Mouse (Mus musculus): ENCODE measurements around the gene Tmem175. TPM values are rescaled to one million over a fixed set of nuclear protein-coding genes. Genes with fewer than 3 reads are reported as not detected.
A peak's percentile ranks its signal among the peaks of the same experiment; 100 is the strongest.

Gene Tmem175
- polyA plus RNA-seq, 1 experiment: 67.1 TPM

DNA sequence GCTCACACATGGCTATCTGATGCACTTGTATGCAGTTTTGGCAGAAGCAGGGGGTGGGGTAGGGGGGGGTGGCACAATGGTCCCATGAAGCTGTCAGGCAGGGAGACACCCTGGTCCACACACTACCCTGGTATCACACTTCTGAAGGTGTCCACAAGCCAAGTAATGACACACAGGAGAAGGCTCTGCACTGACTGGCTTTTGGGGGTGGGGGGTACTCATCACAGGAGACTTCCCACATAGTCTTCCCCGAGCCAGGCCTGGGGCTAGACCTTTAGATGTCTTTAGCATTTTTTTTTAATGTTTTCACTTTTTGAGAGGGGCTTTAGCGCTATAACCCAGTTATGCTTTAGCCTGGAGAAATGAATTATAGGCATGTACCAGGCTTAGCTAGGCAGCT is 17.7 kb downstream of the Tmem175 start:
- 89% methylated on average over 2 of the region's 2 CpGs for WGBS
- Histone ChIP-seq H3K4me1 (ENCODE audit: control insufficient read depth, insufficient read depth, low read length) (no peaks in the 10 kb centered on the region), H3K4me3 (ENCODE audit: insufficient read depth, low read depth, low read length) (no peak overlapping the region), H3K27ac (ENCODE audit: insufficient read depth, low read depth, low read length) (no peak overlapping the region), H3K27me3 (replicated peaks; ENCODE audit: control insufficient read depth, insufficient read depth, low read length) (no peaks in the 10 kb centered on the region), H3K36me3 (ENCODE audit: control insufficient read depth, insufficient read depth, low read length) (no peaks in the 10 kb centered on the region)
- no peak for DNase-seq
- no peak for TF ChIP-seq CTCF (conservative IDR thresholded peaks at IDR 0.05; ENCODE audit: insufficient read depth, insufficient read length, low read depth, low read length)
- no peak for TF ChIP-seq POLR2A (IDR thresholded peaks at IDR 0.05; ENCODE audit: low read depth, low read length)

DNA sequence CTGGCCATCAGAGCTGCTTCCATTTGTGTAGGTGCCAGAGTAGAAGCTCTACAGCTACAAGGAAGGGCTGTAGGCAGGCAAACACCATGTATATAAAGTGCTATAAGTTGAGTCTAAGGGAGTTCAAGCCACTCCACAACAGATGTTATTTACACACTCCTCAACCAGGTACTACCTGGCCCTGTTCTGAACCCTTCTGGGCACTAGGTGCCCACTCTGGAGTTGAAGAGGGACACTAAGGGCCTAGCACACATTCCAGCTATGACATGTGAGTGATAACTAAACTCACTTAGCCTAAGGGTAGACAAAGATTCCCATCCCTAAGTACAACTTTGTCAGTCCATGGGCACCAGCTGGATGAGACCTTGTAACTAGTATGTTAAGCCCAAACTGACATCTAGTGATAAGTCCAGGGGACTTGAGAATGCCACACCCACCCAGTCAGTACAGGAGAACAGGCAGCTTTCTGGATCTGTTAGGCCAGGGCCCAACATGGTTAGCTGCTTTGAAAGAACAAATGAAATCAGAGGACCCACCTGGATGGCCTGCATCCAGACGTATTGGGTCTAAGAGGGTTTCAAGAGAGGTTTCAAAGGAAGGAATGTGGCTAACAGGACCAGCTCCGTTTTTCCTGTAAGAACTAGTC is 18.4 kb downstream of the Tmem175 start:
- 80% methylated on average over 2 of the region's 2 CpGs for WGBS
- Histone ChIP-seq H3K27ac (ENCODE audit: insufficient read depth, low read depth, low read length) (no peak overlapping the region), H3K4me1 (ENCODE audit: control insufficient read depth, insufficient read depth, low read length) (no peaks in the 10 kb centered on the region), H3K27me3 (replicated peaks; ENCODE audit: control insufficient read depth, insufficient read depth, low read length) (no peaks in the 10 kb centered on the region), H3K4me3 (ENCODE audit: insufficient read depth, low read depth, low read length) (no peak overlapping the region), H3K36me3 (ENCODE audit: control insufficient read depth, insufficient read depth, low read length) (no peaks in the 10 kb centered on the region)
- TF ChIP-seq POLR2A (IDR thresholded peaks at IDR 0.05; ENCODE audit: low read depth, low read length) (no peak), CTCF (conservative IDR thresholded peaks at IDR 0.05; ENCODE audit: insufficient read depth, insufficient read length, low read depth, low read length) (no peak)
- DNase-seq: no peak

DNA sequence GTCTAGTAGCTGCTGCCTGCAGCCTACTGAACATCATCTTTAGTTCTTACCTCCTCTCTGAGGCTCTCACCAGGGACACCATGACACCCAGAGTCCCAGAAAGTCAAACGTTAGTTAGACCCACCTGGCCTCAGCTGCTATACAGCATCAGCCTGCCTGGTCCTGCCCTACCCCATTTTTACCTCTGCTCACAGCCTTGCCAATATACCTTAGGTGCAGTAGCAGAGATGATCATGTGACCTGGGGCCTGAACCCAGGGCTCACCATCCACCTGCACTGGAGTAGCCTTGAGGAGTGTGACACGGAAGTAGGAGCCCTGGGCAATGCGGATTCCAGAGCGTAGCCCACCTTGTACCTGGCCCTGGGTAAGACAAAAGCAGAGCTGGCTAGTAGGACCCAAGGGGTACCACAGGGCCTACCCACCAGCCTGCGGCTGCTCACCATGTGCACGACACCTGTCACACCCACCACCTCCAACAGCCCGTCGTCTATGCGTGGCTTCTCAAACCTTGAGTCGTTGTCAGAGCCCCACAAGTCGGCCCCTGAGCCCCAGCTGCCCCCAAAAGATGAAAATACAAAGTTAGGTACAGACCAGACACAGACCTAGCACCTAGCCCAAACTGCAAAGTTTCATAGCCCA is 19.5 kb downstream of the Tmem175 start:
- no peak for DNase-seq
- WGBS: 92% methylated on average over 11 of the region's 11 CpGs
- Histone ChIP-seq H3K36me3 (ENCODE audit: control insufficient read depth, insufficient read depth, low read length) (peaks cover 1% of the 10 kb centered on the region), H3K4me3 (ENCODE audit: insufficient read depth, low read depth, low read length) (no peak overlapping the region), H3K4me1 (ENCODE audit: control insufficient read depth, insufficient read depth, low read length) (no peaks in the 10 kb centered on the region), H3K27me3 (replicated peaks; ENCODE audit: control insufficient read depth, insufficient read depth, low read length) (no peaks in the 10 kb centered on the region), H3K27ac (ENCODE audit: insufficient read depth, low read depth, low read length) (no peak overlapping the region)
- TF ChIP-seq CTCF (conservative IDR thresholded peaks at IDR 0.05; ENCODE audit: insufficient read depth, insufficient read length, low read depth, low read length) (no peak), POLR2A (IDR thresholded peaks at IDR 0.05; ENCODE audit: low read depth, low read length) (no peak)

DNA sequence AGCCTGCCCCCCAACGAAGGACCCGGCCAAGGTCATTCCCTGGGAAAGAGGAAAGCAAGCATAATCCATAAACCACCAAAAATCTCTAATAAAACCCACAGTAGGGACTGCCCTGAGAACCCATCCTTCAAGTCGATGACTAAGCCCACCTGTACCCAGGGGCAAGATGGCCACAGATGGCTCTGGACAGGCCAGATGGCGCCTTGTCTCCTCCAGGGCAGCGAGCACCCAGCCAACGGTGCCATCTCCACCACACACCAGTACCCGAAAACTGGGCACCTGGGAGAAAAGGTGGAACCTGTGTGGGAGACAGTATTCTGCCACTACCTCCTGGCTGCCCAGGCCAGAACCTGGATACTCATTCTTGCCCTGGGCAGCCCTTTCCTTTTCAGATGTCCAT is 20.8 kb downstream of the Tmem175 start:
- Histone ChIP-seq H3K4me3 (ENCODE audit: insufficient read depth, low read depth, low read length) (no peak overlapping the region), H3K36me3 (ENCODE audit: control insufficient read depth, insufficient read depth, low read length) (peaks cover 3% of the 10 kb centered on the region), H3K27me3 (replicated peaks; ENCODE audit: control insufficient read depth, insufficient read depth, low read length) (no peaks in the 10 kb centered on the region), H3K4me1 (ENCODE audit: control insufficient read depth, insufficient read depth, low read length) (peaks cover 5% of the 10 kb centered on the region; the same call in 1 of the 2 replicates), H3K27ac (ENCODE audit: insufficient read depth, low read depth, low read length) (no peak overlapping the region)
- WGBS: 93% methylated on average over 7 of the region's 7 CpGs
- TF ChIP-seq CTCF (conservative IDR thresholded peaks at IDR 0.05; ENCODE audit: insufficient read depth, insufficient read length, low read depth, low read length) (no peak), POLR2A (IDR thresholded peaks at IDR 0.05; ENCODE audit: low read depth, low read length) (no peak)
- DNase-seq: no peak

DNA sequence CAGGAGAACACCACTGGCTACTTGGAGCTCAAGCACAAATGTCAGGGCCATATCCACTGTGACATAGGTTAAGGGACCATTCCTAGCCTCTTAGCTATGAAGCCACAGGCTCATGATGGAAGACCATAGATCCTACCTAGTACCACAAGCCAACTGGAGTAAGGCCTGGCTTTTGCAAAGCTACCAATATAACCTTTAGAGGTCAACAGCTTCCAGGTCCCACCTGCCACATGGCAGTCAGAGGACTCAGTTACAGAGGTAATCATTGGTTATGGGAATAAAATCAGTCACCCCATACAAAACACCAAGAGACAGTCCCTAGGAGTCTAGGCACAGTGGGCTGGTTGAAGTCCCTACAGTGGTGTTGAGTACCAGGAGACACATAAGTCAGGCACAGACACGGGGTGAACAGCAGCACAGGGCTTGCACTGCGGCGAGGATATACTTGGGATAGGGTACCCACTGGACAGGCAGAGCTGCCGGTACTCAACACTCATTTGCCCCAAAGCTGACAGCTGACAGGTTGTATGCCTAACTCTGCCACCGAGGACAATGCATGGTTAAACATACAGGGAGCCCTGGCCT is 21.7 kb downstream of the Tmem175 start:
- TF ChIP-seq POLR2A (IDR thresholded peaks at IDR 0.05; ENCODE audit: low read depth, low read length): no peak
- 71% methylated on average over 5 of the region's 5 CpGs for WGBS

DNA sequence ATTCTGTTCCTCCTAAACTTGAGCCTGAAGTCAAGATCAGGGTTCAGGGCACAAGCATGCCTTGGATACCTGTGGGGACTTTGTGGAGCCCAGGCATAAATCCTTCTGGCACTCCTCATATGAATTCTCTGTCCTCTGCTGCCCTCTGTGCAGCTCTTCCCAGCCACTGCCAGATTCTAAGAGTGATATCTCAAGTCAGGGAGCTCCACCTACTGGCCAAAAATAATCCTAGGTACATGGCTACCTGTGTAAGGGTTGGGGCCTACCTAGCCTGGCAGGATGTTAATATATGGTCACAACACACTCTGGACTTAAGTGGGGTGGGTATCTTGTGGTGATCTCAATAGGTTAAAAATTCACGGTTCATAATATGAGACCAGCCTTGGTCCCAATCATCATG is 22.3 kb downstream of the Tmem175 start:
- TF ChIP-seq POLR2A (IDR thresholded peaks at IDR 0.05; ENCODE audit: low read depth, low read length) (no peak), CTCF (conservative IDR thresholded peaks at IDR 0.05; ENCODE audit: insufficient read depth, insufficient read length, low read depth, low read length) (peak; percentile 72)
- peaks cover 3% of the 10 kb centered on the region for H3K36me3 ChIP-seq (ENCODE audit: control insufficient read depth, insufficient read depth, low read length)

More for the DNA sequence above, 21.7 kb downstream of the Tmem175 start:
- no peak for DNase-seq
- peaks cover 3% of the 10 kb centered on the region for H3K36me3 ChIP-seq (ENCODE audit: control insufficient read depth, insufficient read depth, low read length)
- no peak overlapping the region for H3K27ac ChIP-seq (ENCODE audit: insufficient read depth, low read depth, low read length)
- H3K4me1 ChIP-seq (ENCODE audit: control insufficient read depth, insufficient read depth, low read length): peaks cover 5% of the 10 kb centered on the region; the same call in 1 of the 2 replicates
- H3K27me3 ChIP-seq (replicated peaks; ENCODE audit: control insufficient read depth, insufficient read depth, low read length): no peaks in the 10 kb centered on the region
- H3K4me3 ChIP-seq (ENCODE audit: insufficient read depth, low read depth, low read length): no peak overlapping the region

DNA sequence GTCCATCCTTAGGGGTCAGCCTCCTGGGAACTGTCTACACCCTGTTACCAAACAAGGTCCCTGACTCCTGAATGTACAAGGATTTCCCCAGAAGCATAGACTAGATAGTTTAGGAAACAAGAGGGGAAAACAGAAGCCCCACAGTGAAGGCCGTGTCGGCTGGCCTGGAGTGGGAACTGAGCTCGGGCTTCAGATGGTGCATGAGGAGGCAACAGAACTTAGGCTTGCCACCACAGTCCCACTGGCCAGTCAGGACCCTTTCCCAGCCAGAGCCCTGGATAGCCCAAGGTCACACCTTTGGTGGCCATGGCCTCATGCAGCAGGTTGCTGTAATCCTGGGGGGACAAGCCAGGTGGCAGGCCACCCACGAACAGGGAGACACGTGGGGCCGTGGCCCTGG is 23.8 kb downstream of the Tmem175 start:
- WGBS: 89% methylated on average over 6 of the region's 6 CpGs
- H3K36me3 ChIP-seq (ENCODE audit: control insufficient read depth, insufficient read depth, low read length): peaks cover 3% of the 10 kb centered on the region
- no peaks in the 10 kb centered on the region for H3K27me3 ChIP-seq (replicated peaks; ENCODE audit: control insufficient read depth, insufficient read depth, low read length)
- H3K27ac ChIP-seq (ENCODE audit: insufficient read depth, low read depth, low read length): no peak overlapping the region
- DNase-seq: no peak
- no peak for TF ChIP-seq CTCF (conservative IDR thresholded peaks at IDR 0.05; ENCODE audit: insufficient read depth, insufficient read length, low read depth, low read length)
- no peak for TF ChIP-seq POLR2A (IDR thresholded peaks at IDR 0.05; ENCODE audit: low read depth, low read length)
- peaks cover 5% of the 10 kb centered on the region; the same call in 1 of the 2 replicates for H3K4me1 ChIP-seq (ENCODE audit: control insufficient read depth, insufficient read depth, low read length)
- no peak overlapping the region for H3K4me3 ChIP-seq (ENCODE audit: insufficient read depth, low read depth, low read length)

More for the DNA sequence above, 22.3 kb downstream of the Tmem175 start:
- DNase-seq: peak; percentile 86
- H3K4me3 ChIP-seq (ENCODE audit: insufficient read depth, low read depth, low read length): no peak overlapping the region
- H3K27me3 ChIP-seq (replicated peaks; ENCODE audit: control insufficient read depth, insufficient read depth, low read length): no peaks in the 10 kb centered on the region
- peaks cover 5% of the 10 kb centered on the region; the same call in 1 of the 2 replicates for H3K4me1 ChIP-seq (ENCODE audit: control insufficient read depth, insufficient read depth, low read length)
- WGBS: 27% methylated on average over 1 of the region's 1 CpGs
- H3K27ac ChIP-seq (ENCODE audit: insufficient read depth, low read depth, low read length): no peak overlapping the region
